Mouse (Mus musculus) activated CD4-positive, CD25-positive, alpha-beta regulatory T cell, adult 4 months (primary cell): ENCODE data around the gene Smpd1. TPM values are rescaled to one million over a fixed set of nuclear protein-coding genes. Genes with fewer than 3 reads are reported as not detected.

Experiments used
- polyA plus RNA-seq, 2 experiments: library from polyadenylated mRNA; unstranded; fragments of 100-300 nt; shearing (Covaris generic); gene quantifications; one replicate each; pipeline ENCODE4 v1.2.1; 2017

Smpd1 gene
- polyA plus RNA-seq, 2 experiments from 2014 or later, result 20.4 to 25.0 TPM

Other genes starting within 250 kb of the Smpd1 start
- not detected for gene Olfr689, start 243.2 kb upstream of the Smpd1 start, polyA plus RNA-seq
- gene Olfr690, start 220.3 kb upstream of the Smpd1 start, polyA plus RNA-seq, result not detected
- under 1 TPM in 1 of 2 experiments, not detected in 1; 0.28 TPM for gene Olfr691, start 212.1 kb upstream of the Smpd1 start, polyA plus RNA-seq
- gene Olfr692, start 186.1 kb upstream of the Smpd1 start, polyA plus RNA-seq, result not detected
- not detected for gene Gm5901, start 179.3 kb upstream of the Smpd1 start, polyA plus RNA-seq
- 10 to 100 TPM; 14.6 to 15.8 TPM for gene Fam160a2, start 154.3 kb upstream of the Smpd1 start, polyA plus RNA-seq
- gene Cnga4, start 149.8 kb upstream of the Smpd1 start, polyA plus RNA-seq, result not detected
- gene Cckbr, start 128.6 kb upstream of the Smpd1 start, polyA plus RNA-seq, result not detected
- not detected for gene Cavin3, start 72.1 kb upstream of the Smpd1 start, polyA plus RNA-seq
- 1 to 10 TPM; 3.5 to 4.2 TPM for gene Apbb1, start 27.3 kb downstream of the Smpd1 start, polyA plus RNA-seq
- not detected for gene Hpx, start 45.8 kb downstream of the Smpd1 start, polyA plus RNA-seq
- 1 to 10 TPM; 1.9 to 2.5 TPM for gene Trim3, start 79.2 kb downstream of the Smpd1 start, polyA plus RNA-seq
- gene Timm10b, start 85.7 kb downstream of the Smpd1 start, polyA plus RNA-seq, result 100 to 1,000 TPM; 214 to 228 TPM
- gene Arfip2, start 86.1 kb downstream of the Smpd1 start, polyA plus RNA-seq, result 10 to 100 TPM; 12.4 to 13.6 TPM
- gene Gm45799, start 86.2 kb downstream of the Smpd1 start, polyA plus RNA-seq, result 1 to 10 TPM; 3.1 to 5.4 TPM
- 1 to 10 TPM in 1 of 2 experiments, under 1 TPM in 1; 0.98 to 1.1 TPM for gene Dnhd1, start 96.5 kb downstream of the Smpd1 start, polyA plus RNA-seq
- gene Ilk, start 182.2 kb downstream of the Smpd1 start, polyA plus RNA-seq, result 100 to 1,000 TPM; 131 to 173 TPM
- 10 to 100 TPM; 15.3 to 15.8 TPM for gene Rrp8, start 183.0 kb downstream of the Smpd1 start, polyA plus RNA-seq
- gene Taf10, start 190.0 kb downstream of the Smpd1 start, polyA plus RNA-seq, result 10 to 100 TPM; 11.5 to 16.1 TPM
- 100 to 1,000 TPM in 1 of 2 experiments, 10 to 100 TPM in 1; 86.2 to 106 TPM for gene Tpp1, start 197.9 kb downstream of the Smpd1 start, polyA plus RNA-seq
- not detected for gene Dchs1, start 233.3 kb downstream of the Smpd1 start, polyA plus RNA-seq